Mouse (Mus musculus): ENCODE results near the gene Tas1r2.
A peak's percentile ranks its signal among the peaks of the same experiment; 100 is the strongest.

Tas1r2 gene

DNA sequence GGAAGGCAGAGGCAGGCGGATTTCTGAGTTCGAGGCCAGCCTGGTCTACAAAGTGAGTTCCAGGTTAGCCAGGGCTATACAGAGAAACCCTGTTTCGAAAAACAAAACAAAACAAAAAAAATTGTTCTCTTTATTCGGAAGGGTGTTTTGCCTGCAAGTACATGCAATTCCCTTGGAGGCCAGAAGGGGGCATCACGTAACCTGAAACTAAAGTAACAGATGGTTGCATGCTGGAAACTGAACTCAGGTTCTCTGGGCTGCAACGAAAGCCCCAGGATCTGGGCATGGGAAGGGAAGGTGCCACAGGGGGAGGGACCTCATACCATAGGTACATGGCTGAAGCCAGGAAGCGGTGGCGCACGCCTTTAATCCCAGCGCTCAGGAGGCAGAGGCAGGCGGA, 50.1 kb downstream of the Tas1r2 start:
- DNase-seq (ENCODE audit: low read depth in 2 of 2, low spot score in 2 of 2) = peak in 1 of 2 experiments; percentile 4

DNA sequence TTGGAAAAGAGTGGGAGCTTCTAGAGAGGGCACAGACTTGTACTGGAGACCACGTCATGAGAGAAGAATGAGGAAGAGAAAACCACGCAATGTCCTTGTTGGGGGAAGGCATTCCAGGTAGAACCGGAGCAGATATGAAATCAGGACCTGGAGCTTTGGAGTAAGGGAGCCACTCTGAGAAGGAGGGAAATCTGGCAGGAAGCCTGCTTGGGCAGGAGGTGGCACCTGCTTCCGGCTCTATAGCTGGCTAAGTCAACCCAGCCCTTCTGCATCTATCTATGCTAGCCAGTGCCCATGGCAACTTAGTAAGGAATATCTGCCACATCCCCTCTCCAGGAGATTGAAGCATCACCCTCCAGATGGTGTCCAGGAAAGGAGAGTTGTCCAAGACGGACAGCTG, 52.6 kb downstream of the Tas1r2 start:
- no peak for DNase-seq (ENCODE audit: low read depth in 2 of 2, low spot score in 2 of 2)

DNA sequence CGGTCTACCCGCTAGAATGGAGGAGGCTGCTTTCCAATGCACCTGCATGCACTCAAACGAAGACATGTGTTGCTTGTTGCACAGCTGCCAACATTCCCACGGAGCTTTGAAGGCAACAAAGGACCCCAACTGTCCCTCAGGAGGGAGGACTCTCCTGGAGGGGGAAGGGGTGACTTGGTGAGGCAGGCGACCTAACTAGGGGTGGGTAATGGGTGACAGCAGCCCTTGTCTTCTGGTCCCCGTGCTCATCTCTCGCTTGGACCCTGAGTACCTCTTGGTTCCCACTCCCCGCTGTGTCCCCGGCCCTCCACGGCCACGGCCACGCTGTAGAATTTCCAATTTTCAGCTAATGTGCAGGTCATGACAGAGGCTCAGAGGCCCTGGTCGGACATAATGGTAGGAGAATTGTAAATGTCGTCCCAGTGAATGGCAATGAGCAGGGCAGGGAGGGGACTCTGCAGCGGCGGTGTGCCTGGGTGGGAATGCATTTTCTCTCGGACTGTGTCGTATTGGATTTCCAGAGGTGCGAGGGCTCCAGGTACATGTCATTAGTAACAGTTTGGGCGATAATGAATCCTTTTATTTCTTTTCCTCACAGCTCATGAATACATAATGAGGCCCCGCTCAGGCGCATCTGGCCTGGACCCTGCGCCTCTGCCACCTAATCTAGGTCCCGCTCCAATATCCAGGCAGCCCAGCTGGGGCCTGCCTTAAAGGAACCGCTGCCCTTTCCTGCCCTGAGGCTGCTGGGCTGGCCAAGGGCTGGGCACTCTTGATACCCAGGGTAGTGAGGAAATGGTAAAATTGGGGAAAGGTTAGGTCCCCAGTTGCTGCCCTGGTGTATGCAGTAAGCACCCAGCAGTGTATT, 57.4 kb downstream of the Tas1r2 start:
- no peak for DNase-seq (ENCODE audit: low read depth in 2 of 2, low spot score in 2 of 2)

DNA sequence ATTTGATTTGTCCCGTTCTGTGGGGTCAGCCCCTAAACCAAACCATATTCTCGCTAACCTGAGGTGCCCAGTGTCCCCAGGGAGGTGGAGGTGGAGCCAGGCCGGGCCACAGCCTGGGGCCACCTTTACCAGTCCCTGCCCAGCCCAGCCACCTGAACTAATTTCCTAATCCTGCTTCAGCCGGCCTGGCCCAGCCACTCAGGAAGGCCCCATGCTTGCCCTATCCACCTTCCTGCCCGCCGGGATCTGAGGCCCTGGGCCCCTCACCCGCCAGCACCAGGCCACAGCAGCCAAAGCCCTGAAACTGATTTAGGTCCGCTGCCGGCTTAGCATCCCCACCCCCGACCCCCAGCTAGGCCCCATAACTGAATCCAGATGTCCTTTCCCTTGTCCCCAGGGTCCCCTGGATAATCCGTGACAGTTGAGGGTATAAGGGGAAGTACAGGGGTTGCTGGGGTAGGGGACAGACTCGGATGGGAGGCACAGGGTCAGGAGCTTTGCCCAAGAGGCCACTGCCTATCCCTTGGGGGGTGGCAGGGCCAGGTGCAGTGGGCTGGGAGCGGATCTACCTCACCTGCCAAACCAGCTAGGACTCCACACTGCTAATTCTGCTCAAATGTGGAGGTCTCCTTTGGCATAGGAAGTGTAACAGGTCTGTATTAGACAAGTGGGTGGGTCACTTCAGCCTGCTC, 62.0 kb downstream of the Tas1r2 start:
- DNase-seq (ENCODE audit: low read depth in 2 of 2, low spot score in 2 of 2) = no peak

DNA sequence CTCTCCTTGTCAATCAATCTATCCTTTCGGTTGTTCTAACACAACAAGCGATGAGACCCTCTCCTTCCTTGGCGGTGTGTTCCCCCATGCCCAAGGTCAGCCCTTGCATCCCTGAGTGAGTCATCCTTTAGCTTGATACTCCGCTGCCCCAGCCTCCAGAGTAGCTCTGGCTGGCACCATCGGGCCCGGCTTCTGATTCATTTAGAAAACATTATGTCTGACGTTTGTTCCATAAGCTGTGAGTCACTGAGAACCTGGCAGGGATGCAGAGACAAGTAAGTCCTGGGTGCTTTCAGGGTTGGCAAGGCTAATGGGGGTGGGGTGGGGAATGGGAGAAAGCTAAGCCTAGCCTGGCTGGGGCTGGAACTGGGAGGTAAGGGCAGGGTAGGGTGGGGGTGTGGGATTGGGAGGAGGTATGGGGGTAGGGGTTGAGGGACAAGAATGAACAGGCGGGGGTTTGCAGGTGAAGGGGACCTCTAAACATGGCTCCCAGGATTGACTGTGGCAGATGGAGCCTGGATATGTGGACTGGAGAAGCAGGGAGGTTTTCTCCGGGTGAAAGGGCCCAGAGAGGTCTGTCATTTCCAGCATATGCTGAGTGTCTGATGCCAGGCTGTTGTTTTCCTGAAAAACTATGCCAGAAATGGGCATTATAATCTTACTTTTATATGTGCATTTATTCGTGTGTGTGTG, 63.3 kb downstream of the Tas1r2 start:
- no peak for DNase-seq (ENCODE audit: low read depth in 2 of 2, low spot score in 2 of 2)

DNA sequence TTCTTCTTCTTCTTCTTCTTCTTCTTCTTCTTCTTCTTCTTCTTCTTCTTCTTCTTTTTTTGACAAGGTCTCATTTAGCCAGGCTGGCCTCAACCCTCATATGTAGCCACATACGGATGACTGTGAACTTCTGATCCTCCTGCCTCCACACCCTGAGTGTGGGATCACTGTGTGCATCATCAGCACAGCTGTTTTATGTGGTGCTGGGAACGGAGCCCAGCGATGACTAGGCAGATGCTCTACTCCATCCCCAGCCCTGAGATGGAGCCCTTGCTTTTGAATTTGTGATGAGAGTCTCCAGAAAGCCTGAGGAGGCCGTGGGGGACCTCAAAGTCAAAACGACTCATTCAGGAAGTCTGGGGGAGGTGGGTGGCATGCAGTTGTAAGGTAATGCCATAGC, 65.6 kb downstream of the Tas1r2 start:
- DNase-seq (ENCODE audit: low read depth in 2 of 2, low spot score in 2 of 2) = no peak

All from CD8-positive naive resting alpha-beta T cell, adult 2 months (primary cell).